Mouse (Mus musculus): ENCODE results near the gene Recql5. TPM values are rescaled to one million over a fixed set of nuclear protein-coding genes. Genes with fewer than 3 reads are reported as not detected.

Recql5 gene
- polyA plus RNA-seq, 1 experiment from 2014 or later, result 16.3 TPM

DNA sequence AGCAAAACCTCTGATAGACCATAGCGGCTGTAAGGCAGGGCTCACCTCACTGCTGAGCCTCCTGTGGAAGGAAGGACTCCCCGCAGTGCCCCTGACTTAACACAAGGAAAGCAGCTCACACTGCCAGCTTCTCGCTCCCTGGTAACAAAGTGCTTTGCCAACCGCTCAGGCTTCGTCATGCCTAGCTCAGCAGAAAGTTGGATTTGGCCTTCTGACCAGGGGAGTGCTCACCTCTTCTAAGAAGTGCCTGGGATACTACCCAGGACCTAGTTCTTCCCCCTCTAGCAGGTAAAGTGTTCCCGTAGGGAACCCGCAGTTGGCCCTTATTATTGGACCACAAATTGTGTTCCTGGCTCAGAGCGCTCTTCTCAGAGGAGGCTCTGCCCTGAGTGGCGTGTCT, 25.7 kb upstream of the Recql5 start:
- no peaks in the 10 kb centered on the region for H3K9me3 ChIP-seq
- no peak overlapping the region for H3K4me2 ChIP-seq
- H3K4me3 ChIP-seq (replicated peaks), result no peak overlapping the region
- H3K9ac ChIP-seq, result no peak overlapping the region
- no peak overlapping the region for H3K27ac ChIP-seq
- peaks cover 23% of the 10 kb centered on the region for H3K4me1 ChIP-seq
- H3K27me3 ChIP-seq (replicated peaks), result no peaks in the 10 kb centered on the region
- ATAC-seq (ENCODE audit: insufficient read depth, low FRiP score, low read depth), result no peak
- whole genome bisulfite sequencing, result 95% methylated on average over 9 of the region's 9 CpGs
- peaks cover 47% of the 10 kb centered on the region for H3K36me3 ChIP-seq

DNA sequence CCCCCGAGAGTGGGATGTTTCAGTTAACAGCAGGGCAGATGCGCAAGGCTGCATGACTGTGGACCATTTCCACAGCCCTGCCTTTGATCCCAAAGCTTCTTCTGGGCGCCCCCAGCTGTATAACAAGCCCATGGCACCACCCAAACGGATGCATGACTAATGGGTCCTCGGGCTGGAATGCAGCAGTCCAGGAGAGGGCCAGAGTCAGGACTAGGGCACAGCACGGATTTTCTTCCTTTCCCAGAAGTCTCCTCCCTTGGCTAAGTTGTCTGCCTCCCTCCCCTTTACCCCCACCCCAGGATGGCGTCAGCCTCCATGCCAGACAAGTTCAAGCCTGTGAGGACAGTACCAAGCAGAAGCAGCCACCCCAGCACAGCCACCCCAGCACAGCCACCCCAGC, 24.7 kb upstream of the Recql5 start:
- Histone ChIP-seq H3K9ac (no peak overlapping the region), H3K27me3 (replicated peaks) (no peaks in the 10 kb centered on the region), H3K4me1 (peaks cover 23% of the 10 kb centered on the region), H3K9me3 (no peaks in the 10 kb centered on the region), H3K27ac (peak overlapping the region; percentile 81; the same call in 1 of the 2 replicates), H3K36me3 (peaks cover 37% of the 10 kb centered on the region), H3K4me3 (replicated peaks) (no peak overlapping the region), H3K4me2 (no peak overlapping the region)
- ATAC-seq (ENCODE audit: insufficient read depth, low FRiP score, low read depth), result no peak
- 68% methylated on average over 7 of the region's 7 CpGs for WGBS

DNA sequence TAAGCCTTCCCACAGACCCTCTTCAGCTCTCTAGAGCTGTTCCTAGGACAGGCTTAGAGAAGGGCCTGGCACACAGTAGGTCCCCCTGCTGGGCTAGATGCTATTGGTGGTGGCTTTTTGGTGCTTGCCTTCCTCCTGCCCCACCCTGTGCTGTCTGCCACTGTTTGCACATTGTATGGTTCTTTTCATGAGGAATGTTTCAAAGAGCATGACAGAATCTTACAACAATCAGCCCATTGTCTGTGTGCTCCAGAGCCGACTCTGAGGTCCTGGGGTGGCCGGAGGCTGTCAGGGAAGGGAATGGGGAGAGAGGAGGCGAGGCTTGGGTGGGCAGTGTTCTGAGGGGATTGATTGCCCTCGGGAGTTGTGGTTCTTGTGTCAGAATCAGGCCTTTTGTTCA, 23.2 kb upstream of the Recql5 start:
- no peak overlapping the region for H3K4me3 ChIP-seq (replicated peaks)
- peaks cover 30% of the 10 kb centered on the region for H3K36me3 ChIP-seq
- no peaks in the 10 kb centered on the region for H3K9me3 ChIP-seq
- H3K27me3 ChIP-seq (replicated peaks), result no peaks in the 10 kb centered on the region
- peak overlapping the region; percentile 81 for H3K27ac ChIP-seq
- H3K4me1 ChIP-seq, result peaks cover 23% of the 10 kb centered on the region
- peak; percentile 48; the same call in 1 of the 2 replicates for ATAC-seq (ENCODE audit: insufficient read depth, low FRiP score, low read depth)
- no peak overlapping the region for H3K9ac ChIP-seq
- WGBS, result 60% methylated on average over 4 of the region's 4 CpGs
- no peak overlapping the region for H3K4me2 ChIP-seq

DNA sequence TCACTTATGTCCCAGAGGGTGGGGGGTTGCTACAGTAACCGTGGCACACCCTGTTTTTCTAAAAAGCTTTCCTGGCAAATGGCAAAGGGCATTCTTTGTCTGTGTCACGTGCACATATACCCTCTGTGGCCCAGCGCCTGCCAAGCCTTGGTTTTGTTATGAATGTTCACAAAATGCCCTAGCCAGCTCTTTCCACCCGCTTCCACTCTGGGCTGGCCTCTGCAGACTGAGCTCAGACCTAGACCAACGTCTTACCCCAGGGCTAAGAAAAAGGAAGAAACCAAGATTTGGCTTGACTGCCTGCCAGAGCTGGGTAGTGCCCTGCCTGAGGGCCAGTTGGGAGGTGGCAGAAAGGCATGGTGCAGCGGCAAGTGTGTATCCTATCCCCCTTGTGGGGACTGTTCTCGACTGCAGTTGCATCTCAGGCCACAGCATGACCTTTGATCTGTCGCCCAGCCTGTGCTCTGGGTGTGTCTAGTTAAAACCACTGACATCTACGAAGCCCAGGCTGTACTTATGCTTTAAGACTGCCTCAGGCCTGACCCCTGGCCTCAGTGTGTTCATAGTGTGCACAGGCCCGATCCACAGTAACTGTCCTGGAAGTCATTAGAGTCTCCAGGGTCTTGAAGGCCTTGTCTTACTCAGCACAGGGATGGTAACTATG, 22.1 kb upstream of the Recql5 start:
- ATAC-seq (ENCODE audit: insufficient read depth, low FRiP score, low read depth), result peak; percentile 55
- Histone ChIP-seq H3K4me3 (replicated peaks) (no peak overlapping the region), H3K36me3 (peaks cover 27% of the 10 kb centered on the region), H3K9ac (no peak overlapping the region), H3K27me3 (replicated peaks) (no peaks in the 10 kb centered on the region), H3K4me1 (peaks cover 23% of the 10 kb centered on the region), H3K4me2 (no peak overlapping the region), H3K9me3 (no peaks in the 10 kb centered on the region), H3K27ac (peak overlapping the region; percentile 88)
- 60% methylated on average over 10 of the region's 10 CpGs for WGBS

DNA sequence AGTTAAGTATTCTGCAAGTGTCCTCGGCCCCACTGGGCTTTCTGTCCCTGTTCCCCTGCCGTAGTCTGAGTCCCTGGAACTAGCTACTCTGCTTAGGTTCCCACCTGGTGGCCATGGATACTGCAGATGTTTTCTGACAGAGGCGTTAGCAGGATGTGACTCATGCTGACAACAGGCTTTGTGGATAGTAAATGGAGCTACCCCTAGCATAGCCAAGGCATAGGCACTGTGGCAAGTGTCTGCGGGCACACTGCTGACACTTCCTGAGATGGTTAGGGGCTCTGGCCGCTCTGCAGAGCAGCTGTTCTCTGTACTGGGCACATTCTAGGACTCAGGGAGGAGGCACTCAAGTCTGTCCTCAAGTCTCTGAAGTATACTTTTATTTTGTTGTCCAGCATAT, 21.4 kb upstream of the Recql5 start:
- H3K4me2 ChIP-seq, result no peak overlapping the region
- H3K27ac ChIP-seq, result peak overlapping the region; percentile 88
- H3K9ac ChIP-seq, result no peak overlapping the region
- ATAC-seq (ENCODE audit: insufficient read depth, low FRiP score, low read depth), result no peak
- H3K9me3 ChIP-seq, result no peaks in the 10 kb centered on the region
- 83% methylated on average over 5 of the region's 5 CpGs for WGBS
- H3K36me3 ChIP-seq, result peaks cover 22% of the 10 kb centered on the region
- H3K4me3 ChIP-seq (replicated peaks), result no peak overlapping the region
- H3K27me3 ChIP-seq (replicated peaks), result no peaks in the 10 kb centered on the region
- peaks cover 23% of the 10 kb centered on the region for H3K4me1 ChIP-seq

DNA sequence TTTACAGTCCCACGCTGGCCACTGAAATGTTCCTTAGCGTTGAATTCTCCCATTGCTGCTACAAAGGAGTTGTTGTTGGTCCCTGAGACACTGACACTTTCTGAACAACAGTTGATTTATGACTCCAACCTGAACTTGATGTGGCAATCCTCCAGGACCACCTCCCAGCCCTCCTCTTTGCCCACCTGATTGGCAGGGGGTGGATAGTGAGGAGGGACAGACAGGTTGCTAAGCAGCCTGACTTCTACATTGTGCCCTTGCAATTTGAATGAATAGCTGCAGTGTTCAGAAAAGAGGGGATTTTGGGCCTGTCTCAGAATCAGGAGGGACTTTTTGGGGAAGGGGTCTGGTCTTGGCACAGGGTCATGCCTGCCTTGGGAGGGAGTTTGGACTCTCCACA, 17.4 kb upstream of the Recql5 start:
- Histone ChIP-seq H3K36me3 (peaks cover 28% of the 10 kb centered on the region; the same call in 1 of the 2 replicates), H3K4me1 (peaks cover 11% of the 10 kb centered on the region), H3K9ac (no peak overlapping the region), H3K4me2 (no peak overlapping the region), H3K4me3 (replicated peaks) (no peak overlapping the region), H3K27me3 (replicated peaks) (no peaks in the 10 kb centered on the region), H3K27ac (no peak overlapping the region), H3K9me3 (no peaks in the 10 kb centered on the region)
- 80% methylated on average over 2 of the region's 2 CpGs for WGBS
- no peak for ATAC-seq (ENCODE audit: insufficient read depth, low FRiP score, low read depth)

DNA sequence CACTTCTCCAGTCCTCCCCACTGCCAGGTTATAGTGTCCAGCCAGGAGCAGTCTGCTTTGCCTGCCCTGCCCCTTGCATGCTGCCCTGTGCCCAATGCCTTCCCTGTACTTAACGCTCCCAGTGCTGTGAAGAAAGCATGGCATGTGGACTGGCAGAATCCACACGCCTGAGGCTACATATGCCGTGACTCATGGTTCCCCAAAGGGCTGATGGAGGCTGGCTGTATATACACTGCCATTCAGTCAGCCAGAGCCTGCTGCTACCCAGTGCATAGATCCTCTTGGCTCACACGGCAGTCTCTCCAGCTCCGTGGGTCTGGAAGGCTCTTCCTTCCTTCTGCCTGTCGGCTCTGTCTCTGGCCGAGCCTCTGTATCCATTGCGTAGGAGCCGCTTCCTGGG, 15.0 kb upstream of the Recql5 start:
- peaks cover 30% of the 10 kb centered on the region; the same call in 1 of the 2 replicates for H3K36me3 ChIP-seq
- H3K9me3 ChIP-seq, result no peaks in the 10 kb centered on the region
- no peak overlapping the region for H3K27ac ChIP-seq
- ATAC-seq (ENCODE audit: insufficient read depth, low FRiP score, low read depth), result no peak
- no peaks in the 10 kb centered on the region for H3K4me1 ChIP-seq
- 91% methylated on average over 9 of the region's 9 CpGs for WGBS
- no peaks in the 10 kb centered on the region for H3K27me3 ChIP-seq (replicated peaks)
- H3K4me2 ChIP-seq, result no peak overlapping the region
- H3K4me3 ChIP-seq (replicated peaks), result no peak overlapping the region
- no peak overlapping the region for H3K9ac ChIP-seq

DNA sequence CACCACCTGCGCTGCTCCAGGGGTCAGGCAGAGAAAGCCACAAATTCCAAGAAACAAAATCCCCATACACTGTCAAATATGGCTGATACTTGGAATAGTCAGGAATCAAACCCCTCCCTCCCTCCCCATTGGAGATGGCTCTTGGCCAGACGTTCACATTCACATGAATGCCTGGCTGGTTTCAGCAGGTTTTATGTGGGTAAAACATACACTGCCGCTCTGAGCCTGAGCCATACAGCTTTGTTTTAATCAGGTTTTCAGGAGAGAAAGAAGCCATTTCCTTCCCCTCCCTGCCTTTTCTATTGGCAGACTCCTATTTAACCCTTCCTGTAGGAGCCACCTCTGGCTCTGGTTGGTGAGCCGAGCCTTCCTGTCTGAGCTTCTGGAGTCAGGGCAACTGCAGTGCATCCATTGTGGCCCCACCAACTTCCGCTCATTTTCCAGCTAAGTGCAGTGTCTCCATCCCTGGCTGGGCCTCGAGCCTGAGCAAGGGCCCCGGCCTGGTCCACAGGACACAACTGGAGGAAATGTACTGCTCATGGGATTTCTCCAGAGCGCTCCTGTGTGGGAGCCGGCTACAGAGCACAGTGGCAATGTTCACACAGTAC, 13.0 kb upstream of the Recql5 start:
- Histone ChIP-seq H3K36me3 (peaks cover 32% of the 10 kb centered on the region), H3K27ac (peak overlapping the region; percentile 69)
- 80% methylated on average over 9 of the region's 9 CpGs for WGBS

DNA sequence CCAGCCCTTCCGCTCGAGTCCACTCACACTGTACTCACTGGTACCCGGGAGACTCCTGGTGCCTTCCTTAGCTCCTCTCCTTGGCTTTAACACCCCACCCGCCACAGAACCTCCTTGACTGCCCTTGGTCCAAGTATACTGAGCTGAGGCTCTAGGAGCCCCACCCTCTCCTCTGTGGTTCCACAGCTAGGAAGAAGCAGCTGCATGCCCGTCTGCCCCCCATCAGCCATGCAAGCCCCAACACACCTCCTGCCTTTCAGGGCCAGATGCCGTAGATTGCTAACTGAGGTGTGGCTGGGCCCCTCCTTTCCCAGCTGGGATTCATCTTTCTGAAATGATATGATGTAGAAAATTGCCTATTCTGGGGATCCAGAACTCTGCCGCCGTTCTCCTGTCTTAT, 12.0 kb upstream of the Recql5 start:
- H3K4me3 ChIP-seq (replicated peaks), result no peak overlapping the region
- H3K4me1 ChIP-seq, result no peaks in the 10 kb centered on the region
- H3K27ac ChIP-seq, result peak overlapping the region; percentile 3; the same call in 1 of the 2 replicates
- no peak overlapping the region for H3K9ac ChIP-seq
- no peaks in the 10 kb centered on the region for H3K9me3 ChIP-seq
- 80% methylated on average over 8 of the region's 8 CpGs for WGBS
- H3K27me3 ChIP-seq (replicated peaks), result no peaks in the 10 kb centered on the region
- no peak for ATAC-seq (ENCODE audit: insufficient read depth, low FRiP score, low read depth)
- H3K4me2 ChIP-seq, result no peak overlapping the region
- H3K36me3 ChIP-seq, result peaks cover 33% of the 10 kb centered on the region

More for the DNA sequence above, 13.0 kb upstream of the Recql5 start:
- Histone ChIP-seq H3K4me3 (replicated peaks) (no peak overlapping the region), H3K27me3 (replicated peaks) (no peaks in the 10 kb centered on the region), H3K4me2 (no peak overlapping the region), H3K9me3 (no peaks in the 10 kb centered on the region), H3K9ac (no peak overlapping the region), H3K4me1 (no peaks in the 10 kb centered on the region)
- peak; percentile 32; the same call in 1 of the 2 replicates for ATAC-seq (ENCODE audit: insufficient read depth, low FRiP score, low read depth)

DNA sequence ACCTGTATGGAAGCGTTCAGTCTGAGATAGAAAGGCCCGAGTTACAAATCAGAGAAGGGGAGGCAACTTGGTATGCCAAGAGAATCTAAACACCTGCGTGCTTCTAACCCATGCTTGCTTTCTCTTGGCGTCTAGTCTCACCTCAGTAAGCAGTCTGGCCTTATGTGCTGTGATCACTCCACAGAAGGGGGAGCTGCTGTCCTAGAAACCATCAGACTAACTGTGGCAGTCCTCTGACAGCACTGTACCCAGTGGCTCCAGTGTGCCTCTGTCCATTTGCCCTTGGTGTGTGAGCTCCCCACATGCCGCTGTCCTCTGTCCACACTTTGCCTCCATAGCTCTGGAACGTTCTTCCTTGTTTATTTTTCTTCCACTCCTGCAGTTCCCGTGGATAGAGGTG, 8.7 kb upstream of the Recql5 start:
- no peaks in the 10 kb centered on the region for H3K9me3 ChIP-seq
- ATAC-seq (ENCODE audit: insufficient read depth, low FRiP score, low read depth), result no peak
- 79% methylated on average over 7 of the region's 7 CpGs for WGBS
- peaks cover 36% of the 10 kb centered on the region for H3K36me3 ChIP-seq
- H3K27me3 ChIP-seq (replicated peaks), result no peaks in the 10 kb centered on the region
- no peaks in the 10 kb centered on the region for H3K4me1 ChIP-seq
- no peak overlapping the region for H3K9ac ChIP-seq
- no peak overlapping the region for H3K4me2 ChIP-seq
- H3K4me3 ChIP-seq (replicated peaks), result no peak overlapping the region
- H3K27ac ChIP-seq, result no peak overlapping the region

DNA sequence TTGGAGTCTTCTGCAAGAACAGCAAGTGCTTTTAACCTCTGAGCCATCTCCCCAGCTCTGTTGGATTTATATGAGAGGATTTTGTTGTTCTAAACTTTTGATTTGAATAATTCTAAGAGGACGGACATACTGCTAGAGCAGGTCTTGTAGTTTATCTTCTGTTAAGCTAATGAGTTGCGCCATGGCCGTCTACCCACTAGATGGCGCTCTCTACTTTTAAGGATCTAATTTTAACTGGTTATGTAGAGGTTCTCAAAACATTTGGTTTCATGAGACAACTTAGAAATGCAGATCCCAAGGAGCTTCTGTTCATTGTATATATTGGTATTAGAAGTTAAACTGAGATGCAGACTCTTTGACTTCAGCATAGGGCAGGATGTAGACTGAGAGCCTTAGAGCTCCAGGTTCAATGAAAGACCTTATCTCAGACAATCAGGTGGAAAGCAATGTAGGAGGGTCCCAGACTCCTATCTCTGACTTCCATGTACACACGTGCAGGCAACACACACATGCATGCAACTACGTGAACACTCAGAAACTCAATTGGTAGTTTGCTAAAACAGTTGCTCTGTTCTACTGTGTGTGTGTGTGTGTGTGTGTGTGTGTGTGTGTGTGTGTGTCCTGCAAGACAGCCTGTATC, 6.5 kb upstream of the Recql5 start:
- no peak overlapping the region for H3K4me3 ChIP-seq (replicated peaks)
- H3K9me3 ChIP-seq, result no peaks in the 10 kb centered on the region
- H3K27me3 ChIP-seq (replicated peaks), result no peaks in the 10 kb centered on the region
- no peak overlapping the region for H3K9ac ChIP-seq
- peaks cover 2% of the 10 kb centered on the region for H3K4me1 ChIP-seq
- H3K36me3 ChIP-seq, result peaks cover 31% of the 10 kb centered on the region
- H3K27ac ChIP-seq, result no peak overlapping the region
- no peak overlapping the region for H3K4me2 ChIP-seq
- no peak for ATAC-seq (ENCODE audit: insufficient read depth, low FRiP score, low read depth)
- WGBS, result 32% methylated on average over 6 of the region's 6 CpGs

DNA sequence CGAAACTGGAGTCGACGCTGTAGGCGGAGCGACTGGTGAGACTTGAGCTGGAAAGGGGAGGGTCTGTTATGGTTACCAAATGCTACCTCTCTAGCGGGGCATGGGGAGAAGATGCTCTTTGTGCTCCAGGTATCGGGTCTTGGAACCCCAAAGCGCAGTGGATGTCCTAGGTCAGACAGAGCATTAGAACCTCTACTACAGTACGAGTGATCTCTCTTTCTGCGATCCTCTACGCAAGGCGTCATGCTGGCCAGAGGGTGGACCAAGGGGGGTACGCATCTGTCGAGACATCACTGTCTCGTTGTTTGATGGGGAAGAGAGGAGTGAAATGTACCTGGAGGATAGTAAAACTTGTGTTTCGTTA, 452 bp upstream of the Recql5 start:
- Histone ChIP-seq H3K4me1 (peaks cover 20% of the 10 kb centered on the region), H3K9ac (peak overlapping the region; percentile 78), H3K9me3 (no peaks in the 10 kb centered on the region), H3K36me3 (peaks cover 7% of the 10 kb centered on the region; the same call in 1 of the 2 replicates), H3K27me3 (replicated peaks) (no peaks in the 10 kb centered on the region), H3K4me3 (replicated peaks) (peak overlapping the region; percentile 94), H3K27ac (peak overlapping the region; percentile 38; the same call in 1 of the 2 replicates), H3K4me2 (peak overlapping the region; percentile 78)
- ATAC-seq (ENCODE audit: insufficient read depth, low FRiP score, low read depth), result peak; percentile 23; the same call in 1 of the 2 replicates
- under 1% methylated on average over 16 of the region's 16 CpGs for WGBS
